In genomic region chr6:100421706-100422578, GRCm38 (mm10) we compare ENCODE assay signal across 13 mouse cellular contexts.
DNase-seq lines count a peak whose midpoint lies in the region; ATAC-seq and TF ChIP-seq lines count a peak whose summit lies in the region.
"Had no signal": no experiment of that assay in that cellular context is flagged by ENCODE, and none has a peak within 500 bp of the region (broad histone marks: within the 10 kb centered on the region; RNA-seq: fewer than 3 reads in every experiment).

No protein-coding gene starts in this region.

- H3K9me3 ChIP-seq in kidney, embryonic 15.5 days (replicated peaks) = no peaks in the 10 kb centered on the region
- H3K9me3 ChIP-seq in embryonic facial prominence, embryonic 15.5 days (replicated peaks) = no peaks in the 10 kb centered on the region
- no peaks in the 10 kb centered on the region for H3K9me3 ChIP-seq in limb, embryonic 14.5 days (ENCODE audit: control insufficient read depth, low read length)
- H3K9me3 ChIP-seq in liver, embryonic 11.5 days (ENCODE audit: control insufficient read depth, low read length) = no peaks in the 10 kb centered on the region
- H3K9me3 ChIP-seq: intestine, embryonic 15.5 days; stomach, embryonic 15.5 days had no signal

- no peak overlapping the region for H3K4me3 ChIP-seq in kidney, embryonic 15.5 days (replicated peaks)
- no peak overlapping the region for H3K4me3 ChIP-seq in kidney, adult 2 months (ENCODE audit: insufficient read depth, low read depth, low read length)
- H3K4me3 ChIP-seq in embryonic facial prominence, embryonic 15.5 days (replicated peaks) = no peak overlapping the region
- H3K4me3 ChIP-seq in limb, embryonic 14.5 days (replicated peaks; ENCODE audit: low read length) = no peak overlapping the region
- no peak overlapping the region for H3K4me3 ChIP-seq in liver, embryonic 11.5 days (ENCODE audit: low read depth, low read length)
- H3K4me3 ChIP-seq: intestine, embryonic 15.5 days; stomach, embryonic 15.5 days had no signal

- WGBS in kidney, embryonic 15.5 days = 24% methylated on average over 24 of the region's 24 CpGs
- WGBS in kidney, adult 2 months = 56% methylated on average over 24 of the region's 24 CpGs
- 24% methylated on average over 24 of the region's 24 CpGs for WGBS in embryonic facial prominence, embryonic 15.5 days
- WGBS in limb, embryonic 14.5 days = 11% methylated on average over 24 of the region's 24 CpGs
- 28% methylated on average over 24 of the region's 24 CpGs for WGBS in liver, embryonic 11.5 days

- no peak for TF ChIP-seq POLR2A in kidney, adult 2 months (IDR thresholded peaks at IDR 0.05; ENCODE audit: low read depth, low read length)
- no peak for TF ChIP-seq POLR2A in limb, embryonic 14.5 days (IDR thresholded peaks at IDR 0.05; ENCODE audit: borderline replicate concordance, extremely low read depth, insufficient read depth, insufficient read length)

- H3K9ac ChIP-seq in kidney, embryonic 15.5 days = no peak overlapping the region
- H3K9ac ChIP-seq in embryonic facial prominence, embryonic 15.5 days = no peak overlapping the region
- 0 out of 2 replicates have a peak overlapping the region, but pooled peaks have one; percentile 12 for H3K9ac ChIP-seq in limb, embryonic 14.5 days (ENCODE audit: low read depth, low read length, severe bottlenecking)
- H3K9ac ChIP-seq in liver, embryonic 11.5 days (ENCODE audit: low read depth, low read length) = no peak overlapping the region
- H3K9ac ChIP-seq: intestine, embryonic 15.5 days; stomach, embryonic 15.5 days had no signal

- DNase-seq in kidney, adult 2 months = no peak
- DNase-seq in limb, embryonic 14.5 days (ENCODE audit: low spot score) = peak; percentile 56
- peak; percentile 25 for DNase-seq in yolk sac, embryonic 10.5 days (ENCODE audit: low spot score)
- no peak for DNase-seq in cerebellum, adult 11 months
- DNase-seq in thymus, postnatal 4 days = no peak
- DNase-seq in liver, embryonic 11.5 days (ENCODE audit: low spot score) = no peak
- DNase-seq: adrenal gland, postnatal 25 days; cerebellum, postnatal 36 days; gastrocnemius, postnatal 14 days had no signal

- peaks cover 30% of the 10 kb centered on the region for H3K27me3 ChIP-seq in kidney, embryonic 15.5 days
- no peaks in the 10 kb centered on the region for H3K27me3 ChIP-seq in kidney, adult 2 months (replicated peaks; ENCODE audit: control insufficient read depth, insufficient read depth, low read length)
- no peaks in the 10 kb centered on the region for H3K27me3 ChIP-seq in embryonic facial prominence, embryonic 15.5 days
- H3K27me3 ChIP-seq in limb, embryonic 14.5 days (ENCODE audit: control insufficient read depth, insufficient read depth, low read length) = no peaks in the 10 kb centered on the region
- H3K27me3 ChIP-seq in liver, embryonic 11.5 days (replicated peaks; ENCODE audit: control insufficient read depth, insufficient read depth, low read length) = peaks cover 12% of the 10 kb centered on the region; the same call in 1 of the 2 replicates
- H3K27me3 ChIP-seq: intestine, embryonic 15.5 days had no signal

- H3K4me1 ChIP-seq in kidney, embryonic 15.5 days = peaks cover 23% of the 10 kb centered on the region
- H3K4me1 ChIP-seq in kidney, adult 2 months (ENCODE audit: control insufficient read depth, insufficient read depth, low read length) = no peaks in the 10 kb centered on the region
- peaks cover 22% of the 10 kb centered on the region for H3K4me1 ChIP-seq in embryonic facial prominence, embryonic 15.5 days
- H3K4me1 ChIP-seq in limb, embryonic 14.5 days (ENCODE audit: control insufficient read depth, insufficient read depth, low read length) = peaks cover 35% of the 10 kb centered on the region
- 0 out of 2 replicates have a peak, but pooled peaks cover 4% of the 10 kb centered on the region for H3K4me1 ChIP-seq in liver, embryonic 11.5 days (replicated peaks; ENCODE audit: control insufficient read depth, insufficient read depth, low read length)

- 0 out of 2 replicates have a peak, but pooled peaks have one; percentile 44 for ATAC-seq in kidney, embryonic 15.5 days (replicated peaks; ENCODE audit: low FRiP score)
- ATAC-seq in embryonic facial prominence, embryonic 15.5 days (ENCODE audit: insufficient number of reproducible peaks, low FRiP score, low TSS enrichment, low read depth) = no peak
- peak; percentile 66 for ATAC-seq in limb, embryonic 14.5 days (ENCODE audit: low FRiP score, low read depth)
- ATAC-seq in liver, embryonic 11.5 days (replicated peaks; ENCODE audit: low FRiP score) = no peak
- ATAC-seq: intestine, embryonic 15.5 days had no signal

- H3K4me2 ChIP-seq in kidney, embryonic 15.5 days = peak overlapping the region; percentile 27; the same call in 1 of the 2 replicates
- H3K4me2 ChIP-seq in embryonic facial prominence, embryonic 15.5 days (replicated peaks) = peak overlapping the region; percentile 8; the same call in 1 of the 2 replicates
- H3K4me2 ChIP-seq in limb, embryonic 14.5 days (replicated peaks; ENCODE audit: low read depth, low read length, severe bottlenecking) = peak overlapping the region; percentile 21
- no peak overlapping the region for H3K4me2 ChIP-seq in liver, embryonic 11.5 days
- H3K4me2 ChIP-seq: intestine, embryonic 15.5 days; stomach, embryonic 15.5 days had no signal

- TF ChIP-seq CTCF in kidney, adult 2 months (conservative IDR thresholded peaks at IDR 0.05; ENCODE audit: insufficient read depth, insufficient read length, low read depth, low read length) = no peak

- H3K27ac ChIP-seq in kidney, embryonic 15.5 days = no peak overlapping the region
- H3K27ac ChIP-seq in kidney, adult 2 months (ENCODE audit: insufficient read depth, low read depth, low read length) = no peak overlapping the region
- 0 out of 2 replicates have a peak overlapping the region, but pooled peaks have one; percentile 28 for H3K27ac ChIP-seq in embryonic facial prominence, embryonic 15.5 days (replicated peaks)
- H3K27ac ChIP-seq in limb, embryonic 14.5 days (replicated peaks; ENCODE audit: low read depth, low read length) = peak overlapping the region; percentile 63
- no peak overlapping the region for H3K27ac ChIP-seq in liver, embryonic 11.5 days (ENCODE audit: low read depth, low read length)
- H3K27ac ChIP-seq: intestine, embryonic 15.5 days; stomach, embryonic 15.5 days had no signal

- H3K36me3 ChIP-seq in kidney, embryonic 15.5 days = no peaks in the 10 kb centered on the region
- no peaks in the 10 kb centered on the region for H3K36me3 ChIP-seq in kidney, adult 2 months (ENCODE audit: control insufficient read depth, insufficient read depth, low read length)
- H3K36me3 ChIP-seq in embryonic facial prominence, embryonic 15.5 days = no peaks in the 10 kb centered on the region
- no peaks in the 10 kb centered on the region for H3K36me3 ChIP-seq in limb, embryonic 14.5 days (ENCODE audit: control insufficient read depth, insufficient read depth, low read length)
- H3K36me3 ChIP-seq in liver, embryonic 11.5 days (ENCODE audit: control insufficient read depth, insufficient read depth, low read length) = no peaks in the 10 kb centered on the region
- H3K36me3 ChIP-seq: intestine, embryonic 15.5 days; stomach, embryonic 15.5 days had no signal

Comparison
In these comparisons a context has a peak if more than half of its experiments do, and no peak if none do; other contexts are left out.
1. ATAC-seq: peak in kidney, embryonic 15.5 days (single experiment) and limb, embryonic 14.5 days (single experiment); none in embryonic facial prominence, embryonic 15.5 days (single experiment) and liver, embryonic 11.5 days (single experiment).
2. H3K27ac ChIP-seq: peak in embryonic facial prominence, embryonic 15.5 days (single experiment) and limb, embryonic 14.5 days (single experiment); none in kidney, embryonic 15.5 days (single experiment), kidney, adult 2 months (single experiment) and liver, embryonic 11.5 days (single experiment).
3. DNase-seq: peak in limb, embryonic 14.5 days (single experiment) and yolk sac, embryonic 10.5 days (single experiment); none in kidney, adult 2 months (single experiment), cerebellum, adult 11 months (single experiment), thymus, postnatal 4 days (single experiment) and liver, embryonic 11.5 days (single experiment).